Mouse (Mus musculus): ENCODE measurements around the gene Elavl1. TPM values are rescaled to one million over a fixed set of nuclear protein-coding genes. Genes with fewer than 3 reads are reported as not detected.
"Not testable (repeated sequence)": the region's sequence is repeated elsewhere in the genome, so short reads cannot be mapped to it uniquely, and the experiment has no call there.

Gene Elavl1
- polyA plus RNA-seq (2016; fragmentation: Nextera tagmentation; extraction: Ambion mirVana), result 354 and 371 TPM in 2 replicates

DNA sequence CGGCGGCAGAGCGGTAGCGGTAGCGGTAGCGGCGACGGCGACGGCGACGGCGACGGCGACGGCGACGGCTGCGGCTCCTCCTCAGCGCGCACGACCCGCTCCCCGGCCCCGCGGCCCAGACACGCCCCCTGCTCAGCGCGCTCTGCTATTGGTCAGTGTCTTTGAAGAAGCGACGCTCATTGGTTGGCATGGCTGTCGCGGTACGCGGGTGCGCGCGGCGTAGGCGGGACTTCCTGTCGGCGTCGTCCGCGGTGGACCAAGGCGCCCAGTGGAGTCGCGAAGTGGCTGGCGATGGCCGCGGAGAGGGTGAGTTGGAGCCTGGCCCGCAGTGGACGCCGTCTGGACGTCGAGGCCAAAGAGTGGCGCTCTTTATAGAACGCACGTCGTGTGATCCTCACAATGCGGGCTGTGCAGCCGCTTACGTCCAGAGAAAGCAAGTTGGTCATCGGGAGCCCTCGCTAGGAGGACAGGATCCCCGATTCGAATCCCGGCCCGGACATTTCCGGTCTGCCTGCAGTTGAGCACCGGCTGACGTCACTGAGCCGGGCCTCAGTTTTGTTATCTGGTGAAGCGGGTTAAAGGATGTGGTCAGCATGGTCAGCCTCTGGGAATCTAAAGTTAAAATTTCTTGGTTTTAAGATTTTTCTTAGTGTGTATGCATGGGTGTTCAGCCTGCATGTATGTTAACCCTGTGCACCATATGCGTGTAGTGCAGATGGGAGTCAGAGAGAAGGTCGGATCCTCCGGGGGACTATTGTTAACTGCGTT, at the start of gene Elavl1, which contains the start of gene Ccl25:
Elavl1 (minus strand) TSS at position 431 of the 768 bp plus-strand sequence.
Ccl25 (plus strand) TSS at position 228 of the 768 bp plus-strand sequence.
- under 1% methylated on average over 74 of the region's 78 CpGs for WGBS
- H3K36me3 ChIP-seq (replicated peaks), result peaks cover 69% of the 10 kb centered on the region
- peaks cover 37% of the 10 kb centered on the region for H3K4me1 ChIP-seq
- H3K27ac ChIP-seq, result peak within 1 kb of the TSS; percentile 99
- H3K27me3 ChIP-seq (ENCODE audit: poor library complexity, severe bottlenecking), result no peaks in the 10 kb centered on the region
- H3K4me3 ChIP-seq, result peak within 1 kb of the TSS; percentile 97
- peak; percentile 98 for DNase-seq (ENCODE audit: extremely low spot score, low spot score)
- H3K9me3 ChIP-seq, result no peaks in the 10 kb centered on the region

DNA sequence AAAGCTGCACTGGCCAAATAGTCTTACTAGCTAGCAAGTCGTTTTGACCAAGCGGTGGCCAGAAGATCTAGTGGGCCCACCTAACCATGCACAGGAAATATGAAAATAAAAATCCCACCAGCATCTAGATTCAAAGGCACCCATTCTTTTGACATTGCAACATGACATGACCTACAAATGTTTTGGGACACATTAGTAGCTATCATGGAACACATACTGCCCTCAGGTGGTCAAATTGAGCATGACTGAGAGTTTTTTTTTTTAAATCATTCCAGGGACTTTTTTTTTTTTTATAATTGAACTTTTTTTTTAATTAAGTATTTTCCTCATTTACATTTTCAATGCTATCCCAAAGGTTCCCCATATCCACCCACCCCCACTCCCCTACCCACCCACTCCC, 47.4 kb upstream of the Elavl1 start:
- 69% methylated on average over 2 of the region's 2 CpGs for WGBS
- Histone ChIP-seq H3K4me1 (no peaks in the 10 kb centered on the region), H3K27me3 (ENCODE audit: poor library complexity, severe bottlenecking) (no peaks in the 10 kb centered on the region), H3K9me3 (0 out of 2 replicates have a peak, but pooled peaks cover 2% of the 10 kb centered on the region), H3K27ac (no peak overlapping the region), H3K4me3 (no peak overlapping the region), H3K36me3 (replicated peaks) (no peaks in the 10 kb centered on the region)
- no peak for DNase-seq (ENCODE audit: extremely low spot score, low spot score)

DNA sequence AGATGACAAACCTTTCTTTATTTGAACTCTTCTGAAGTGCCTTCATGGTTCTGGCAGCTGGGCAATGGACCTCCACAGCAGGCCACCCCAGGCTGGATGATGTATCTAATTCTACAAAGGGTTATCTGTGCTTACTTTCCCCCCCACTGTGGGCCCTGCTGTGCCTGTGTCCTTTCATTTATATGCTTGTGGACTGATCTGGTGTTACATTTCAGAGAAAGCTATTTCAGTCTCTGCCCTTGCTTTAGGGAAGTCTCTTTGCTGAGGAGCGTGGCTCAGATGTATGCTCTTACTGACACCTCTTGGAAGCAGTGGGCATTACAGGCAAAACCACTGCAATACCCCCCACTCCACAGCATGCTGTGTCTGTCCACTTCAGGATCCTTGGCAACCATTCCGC, 44.9 kb upstream of the Elavl1 start:
- no peaks in the 10 kb centered on the region for H3K27me3 ChIP-seq (ENCODE audit: poor library complexity, severe bottlenecking)
- H3K4me3 ChIP-seq, result no peak overlapping the region
- no peaks in the 10 kb centered on the region for H3K4me1 ChIP-seq
- DNase-seq (ENCODE audit: extremely low spot score, low spot score), result peak; percentile 19
- no peaks in the 10 kb centered on the region for H3K36me3 ChIP-seq (replicated peaks)
- no peak overlapping the region for H3K27ac ChIP-seq
- H3K9me3 ChIP-seq, result 0 out of 2 replicates have a peak, but pooled peaks cover 2% of the 10 kb centered on the region
- 33% methylated on average over 2 of the region's 2 CpGs for WGBS

DNA sequence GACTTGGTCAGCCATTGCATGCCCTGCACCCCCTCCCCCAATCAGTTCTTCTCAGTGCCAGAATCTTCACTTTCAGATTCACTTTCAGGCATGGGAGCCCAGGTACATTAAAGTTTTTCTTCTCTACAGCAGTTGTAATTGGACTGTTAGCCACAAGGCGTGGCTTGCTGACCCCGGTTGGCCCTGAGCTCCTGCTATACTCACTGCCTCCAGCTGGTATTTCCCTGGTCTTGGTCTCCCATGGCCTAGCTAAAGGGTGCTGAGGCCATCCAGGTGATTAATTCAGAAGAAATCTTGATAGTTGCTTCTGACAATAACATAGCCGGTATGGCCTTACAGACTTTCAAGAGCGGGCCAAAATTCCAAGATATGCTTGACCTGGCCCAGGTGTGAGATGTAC, 43.3 kb upstream of the Elavl1 start:
- Histone ChIP-seq H3K36me3 (replicated peaks) (no peaks in the 10 kb centered on the region), H3K9me3 (0 out of 2 replicates have a peak, but pooled peaks cover 2% of the 10 kb centered on the region), H3K4me3 (no peak overlapping the region), H3K27me3 (ENCODE audit: poor library complexity, severe bottlenecking) (no peaks in the 10 kb centered on the region), H3K27ac (no peak overlapping the region), H3K4me1 (no peaks in the 10 kb centered on the region)
- DNase-seq (ENCODE audit: extremely low spot score, low spot score), result no peak
- WGBS, result 91% methylated on average over 4 of the region's 4 CpGs

DNA sequence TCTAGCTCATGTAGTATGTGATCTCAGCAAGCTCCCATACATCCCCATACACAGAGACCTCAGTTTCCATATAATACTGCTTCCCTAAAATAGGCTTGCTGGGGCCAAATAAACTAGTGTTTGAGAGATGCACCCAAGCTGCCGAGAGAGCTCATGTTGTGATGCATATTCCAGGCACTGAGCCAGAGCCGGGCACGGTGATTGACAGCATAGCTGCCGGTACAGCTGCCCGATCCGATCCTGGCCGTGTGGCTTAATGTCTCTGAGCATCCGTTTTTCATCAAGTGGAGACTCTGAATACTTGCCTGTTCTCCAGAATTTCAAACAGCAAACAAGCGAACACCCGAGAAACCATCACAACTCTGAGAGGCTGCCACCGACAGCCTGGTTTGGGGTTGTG, 42.6 kb upstream of the Elavl1 start:
- no peaks in the 10 kb centered on the region for H3K27me3 ChIP-seq (ENCODE audit: poor library complexity, severe bottlenecking)
- H3K27ac ChIP-seq, result no peak overlapping the region
- no peaks in the 10 kb centered on the region for H3K4me1 ChIP-seq
- H3K4me3 ChIP-seq, result no peak overlapping the region
- 85% methylated on average over 11 of the region's 11 CpGs for WGBS
- H3K36me3 ChIP-seq (replicated peaks), result no peaks in the 10 kb centered on the region
- no peak for DNase-seq (ENCODE audit: extremely low spot score, low spot score)
- H3K9me3 ChIP-seq, result 0 out of 2 replicates have a peak, but pooled peaks cover 2% of the 10 kb centered on the region

DNA sequence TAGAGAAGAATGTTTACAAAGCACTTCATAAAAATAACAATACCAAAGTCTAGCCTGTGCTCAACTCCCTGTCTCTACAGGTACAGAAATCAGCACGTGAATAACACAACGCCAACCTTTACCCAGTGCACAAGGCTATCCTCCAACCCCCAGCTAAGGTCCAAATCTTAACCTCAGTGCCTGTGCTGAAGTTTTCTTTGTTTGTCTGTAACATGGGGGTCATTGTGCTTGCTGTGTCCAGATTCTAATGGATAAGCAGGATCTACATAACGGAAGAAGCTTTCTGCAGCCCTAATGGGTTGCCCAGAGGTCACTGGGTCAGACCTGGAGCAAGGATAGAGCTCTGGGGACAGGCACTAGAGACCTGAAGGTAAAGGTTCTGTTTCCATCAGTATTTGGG, 41.0 kb upstream of the Elavl1 start:
- 90% methylated on average over 3 of the region's 3 CpGs for WGBS
- H3K9me3 ChIP-seq, result 0 out of 2 replicates have a peak, but pooled peaks cover 2% of the 10 kb centered on the region

DNA sequence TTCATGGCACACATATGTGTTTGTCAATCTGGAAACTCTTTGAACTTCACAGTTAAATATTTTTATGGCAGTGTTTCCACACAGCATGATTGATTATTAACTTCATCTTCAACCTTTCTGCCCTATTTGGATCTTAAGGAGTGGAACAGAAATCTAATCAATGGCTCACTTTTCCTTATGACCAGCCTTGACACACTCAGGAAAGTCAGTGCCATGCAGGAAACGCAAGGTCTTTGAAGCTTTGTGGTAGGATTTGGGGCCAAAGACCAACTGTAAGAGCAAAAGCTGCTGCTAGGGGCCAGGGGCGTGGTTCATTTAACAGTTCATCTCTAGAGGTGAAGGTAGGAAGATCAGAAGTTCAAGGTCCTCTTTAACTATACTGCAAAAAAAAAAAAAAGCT, 35.7 kb upstream of the Elavl1 start:
- no peak overlapping the region for H3K4me3 ChIP-seq
- no peaks in the 10 kb centered on the region for H3K9me3 ChIP-seq
- H3K4me1 ChIP-seq, result no peaks in the 10 kb centered on the region
- H3K27me3 ChIP-seq (ENCODE audit: poor library complexity, severe bottlenecking), result no peaks in the 10 kb centered on the region
- 90% methylated on average over 2 of the region's 2 CpGs for WGBS
- DNase-seq (ENCODE audit: extremely low spot score, low spot score), result no peak
- H3K27ac ChIP-seq, result no peak overlapping the region
- no peaks in the 10 kb centered on the region; the same call in 1 of the 2 replicates for H3K36me3 ChIP-seq (replicated peaks)

More for the DNA sequence above, 41.0 kb upstream of the Elavl1 start:
- Histone ChIP-seq H3K27me3 (ENCODE audit: poor library complexity, severe bottlenecking) (no peaks in the 10 kb centered on the region), H3K36me3 (replicated peaks) (no peaks in the 10 kb centered on the region), H3K27ac (no peak overlapping the region), H3K4me1 (no peaks in the 10 kb centered on the region), H3K4me3 (no peak overlapping the region)
- DNase-seq (ENCODE audit: extremely low spot score, low spot score), result no peak

DNA sequence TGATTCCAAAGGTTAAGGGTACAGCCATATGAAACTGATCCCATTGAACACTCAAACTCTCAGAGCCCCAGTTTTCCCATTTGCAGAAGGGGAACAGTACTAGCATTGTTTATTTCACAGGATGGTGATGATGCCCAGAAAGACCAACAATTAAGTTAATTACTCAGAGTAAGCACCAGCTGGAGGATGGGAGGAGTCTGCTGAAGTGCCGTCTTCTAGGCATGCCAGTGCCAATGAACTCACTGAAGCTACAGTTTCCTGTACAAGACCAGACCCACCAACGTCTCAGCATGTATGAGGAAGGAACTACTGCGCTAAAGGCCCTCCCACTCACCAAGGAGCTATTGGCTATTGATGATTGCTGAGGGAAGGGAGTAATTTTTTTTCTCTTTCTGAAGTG, 34.1 kb upstream of the Elavl1 start:
- no peak for DNase-seq (ENCODE audit: extremely low spot score, low spot score)
- H3K27ac ChIP-seq, result no peak overlapping the region
- no peaks in the 10 kb centered on the region for H3K4me1 ChIP-seq
- no peaks in the 10 kb centered on the region; the same call in 1 of the 2 replicates for H3K36me3 ChIP-seq (replicated peaks)
- no peak overlapping the region for H3K4me3 ChIP-seq
- H3K9me3 ChIP-seq, result no peaks in the 10 kb centered on the region
- WGBS, result 81% methylated on average over 3 of the region's 3 CpGs
- no peaks in the 10 kb centered on the region for H3K27me3 ChIP-seq (ENCODE audit: poor library complexity, severe bottlenecking)

DNA sequence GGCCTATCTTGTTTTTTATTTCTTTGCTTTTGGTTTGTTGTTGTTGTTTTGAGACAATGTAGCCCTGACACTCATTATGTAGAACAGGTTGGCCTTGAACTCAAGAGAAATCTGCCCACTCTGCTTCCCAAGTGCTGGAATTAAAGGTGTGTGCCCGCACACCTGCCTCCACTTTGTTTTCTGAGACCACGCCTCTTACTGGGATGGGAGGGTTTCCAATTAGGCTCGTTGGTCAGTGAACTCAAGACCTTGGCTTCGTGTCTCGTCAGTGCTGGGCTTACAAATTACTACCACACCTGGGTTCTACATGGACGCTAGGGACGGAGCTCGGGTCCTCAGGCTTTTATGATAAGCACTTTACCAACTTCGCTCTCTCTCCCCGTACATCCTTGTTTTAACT, 30.2 kb upstream of the Elavl1 start:
- H3K27me3 ChIP-seq (ENCODE audit: poor library complexity, severe bottlenecking), result no peaks in the 10 kb centered on the region
- no peaks in the 10 kb centered on the region; the same call in 1 of the 2 replicates for H3K36me3 ChIP-seq (replicated peaks)
- no peak overlapping the region for H3K27ac ChIP-seq
- no peaks in the 10 kb centered on the region for H3K9me3 ChIP-seq
- H3K4me3 ChIP-seq, result no peak overlapping the region
- WGBS, result 95% methylated on average over 10 of the region's 10 CpGs
- DNase-seq (ENCODE audit: extremely low spot score, low spot score), result no peak
- no peaks in the 10 kb centered on the region for H3K4me1 ChIP-seq

DNA sequence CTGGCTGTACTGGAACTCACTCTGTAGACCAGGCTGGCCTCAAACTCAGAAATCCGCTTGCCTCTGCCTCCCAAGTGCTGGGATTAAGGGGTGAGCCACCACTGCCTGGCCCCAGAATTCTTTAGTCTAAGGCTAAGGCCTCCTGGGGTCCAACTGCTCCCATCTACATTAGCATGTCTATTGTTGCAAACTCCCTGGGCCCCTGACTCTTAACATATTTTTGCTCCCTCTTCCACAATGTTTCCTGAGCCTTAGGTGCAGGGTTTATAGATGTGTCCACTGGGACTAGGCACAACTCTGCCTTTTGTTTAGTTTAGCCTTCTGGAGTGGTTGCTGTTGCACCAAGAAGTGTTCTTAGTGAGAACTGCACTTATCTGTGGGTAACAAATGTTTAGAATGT, 29.3 kb upstream of the Elavl1 start:
- no peak for DNase-seq (ENCODE audit: extremely low spot score, low spot score)
- Histone ChIP-seq H3K9me3 (no peaks in the 10 kb centered on the region), H3K4me3 (no peak overlapping the region), H3K27ac (no peak overlapping the region), H3K36me3 (replicated peaks) (no peaks in the 10 kb centered on the region; the same call in 1 of the 2 replicates), H3K27me3 (ENCODE audit: poor library complexity, severe bottlenecking) (no peaks in the 10 kb centered on the region), H3K4me1 (no peaks in the 10 kb centered on the region)
- 75% methylated on average over 1 of the region's 1 CpGs for WGBS

DNA sequence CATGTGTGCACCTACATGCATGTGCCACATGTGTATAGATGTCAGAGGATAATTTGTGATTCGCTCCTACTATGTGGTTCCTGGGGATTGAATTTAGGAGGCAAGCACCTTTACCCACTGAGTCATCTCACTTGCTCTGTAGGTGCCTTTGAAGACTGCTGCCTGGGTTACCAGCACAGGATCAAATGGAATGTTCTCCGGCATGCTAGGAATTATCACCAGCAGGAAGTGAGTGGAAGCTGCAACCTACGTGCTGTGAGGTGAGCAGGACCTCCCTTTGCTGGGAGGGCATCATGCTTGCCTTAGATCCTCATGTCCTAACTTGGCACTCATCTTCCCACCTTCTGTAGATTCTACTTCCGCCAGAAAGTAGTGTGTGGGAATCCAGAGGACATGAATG, 28.5 kb upstream of the Elavl1 start:
- Histone ChIP-seq H3K36me3 (replicated peaks) (no peaks in the 10 kb centered on the region), H3K9me3 (no peaks in the 10 kb centered on the region), H3K4me3 (no peak overlapping the region), H3K27ac (no peak overlapping the region), H3K4me1 (no peaks in the 10 kb centered on the region), H3K27me3 (ENCODE audit: poor library complexity, severe bottlenecking) (no peaks in the 10 kb centered on the region)
- 87% methylated on average over 4 of the region's 4 CpGs for WGBS
- DNase-seq (ENCODE audit: extremely low spot score, low spot score), result no peak

DNA sequence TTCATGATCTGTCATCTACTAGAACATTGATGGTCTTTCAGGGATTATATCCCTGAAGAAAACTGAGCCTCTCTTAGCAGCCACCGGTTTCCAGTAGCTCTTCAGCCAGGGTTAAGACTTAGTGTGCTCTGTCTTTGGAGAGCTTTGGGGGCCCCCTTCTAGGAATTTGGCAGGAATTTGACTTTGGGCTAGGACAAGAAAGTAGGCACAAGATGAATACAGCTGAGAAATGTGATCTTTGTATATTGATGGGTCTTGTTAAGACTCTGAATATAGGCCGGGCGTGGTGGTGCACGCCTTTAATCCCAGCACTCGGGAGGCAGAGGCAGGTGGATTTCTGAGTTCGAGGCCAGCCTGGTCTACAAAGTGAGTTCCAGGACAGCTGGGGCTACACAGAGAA, 27.3 kb upstream of the Elavl1 start:
- H3K4me1 ChIP-seq; H3K27me3 ChIP-seq (ENCODE audit: poor library complexity, severe bottlenecking); H3K4me3 ChIP-seq; DNase-seq (ENCODE audit: extremely low spot score, low spot score); H3K9me3 ChIP-seq; H3K36me3 ChIP-seq (replicated peaks); H3K27ac ChIP-seq: not testable (repeated sequence)
- WGBS, result 91% methylated on average over 6 of the region's 6 CpGs

DNA sequence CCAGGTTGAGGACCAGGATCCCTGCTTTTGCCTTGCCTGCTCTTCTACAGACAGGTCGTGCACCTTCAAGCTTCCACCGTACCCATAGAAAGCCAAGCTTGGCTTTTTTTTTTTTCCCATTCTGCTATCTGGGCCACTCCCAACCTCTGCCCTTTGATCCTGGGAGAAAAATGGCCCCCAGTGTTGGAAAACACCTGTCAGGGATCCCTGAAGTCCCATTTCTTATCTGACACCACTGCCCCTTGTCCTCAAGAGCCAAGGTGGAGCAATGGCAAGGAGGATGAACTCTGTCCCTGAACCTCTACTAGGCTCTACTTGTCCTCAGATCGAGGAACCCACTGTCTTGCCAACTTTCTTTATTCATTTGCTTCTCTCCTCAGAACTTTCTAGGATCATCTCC, 25.4 kb upstream of the Elavl1 start:
- Histone ChIP-seq H3K36me3 (replicated peaks) (no peaks in the 10 kb centered on the region), H3K9me3 (no peaks in the 10 kb centered on the region), H3K27me3 (ENCODE audit: poor library complexity, severe bottlenecking) (no peaks in the 10 kb centered on the region), H3K4me1 (peaks cover 3% of the 10 kb centered on the region; the same call in 1 of the 2 replicates), H3K27ac (no peak overlapping the region), H3K4me3 (no peak overlapping the region)
- DNase-seq (ENCODE audit: extremely low spot score, low spot score), result no peak
- WGBS, result 86% methylated on average over 3 of the region's 3 CpGs
